Mouse (Mus musculus): ENCODE measurements at regions not wholly inside any gene's neighbourhood (a gene's known extent, or its start where the extent isn't known, plus 50 kb on each side); places are given as distances from the start of the nearest gene placed in this dataset.

DNA sequence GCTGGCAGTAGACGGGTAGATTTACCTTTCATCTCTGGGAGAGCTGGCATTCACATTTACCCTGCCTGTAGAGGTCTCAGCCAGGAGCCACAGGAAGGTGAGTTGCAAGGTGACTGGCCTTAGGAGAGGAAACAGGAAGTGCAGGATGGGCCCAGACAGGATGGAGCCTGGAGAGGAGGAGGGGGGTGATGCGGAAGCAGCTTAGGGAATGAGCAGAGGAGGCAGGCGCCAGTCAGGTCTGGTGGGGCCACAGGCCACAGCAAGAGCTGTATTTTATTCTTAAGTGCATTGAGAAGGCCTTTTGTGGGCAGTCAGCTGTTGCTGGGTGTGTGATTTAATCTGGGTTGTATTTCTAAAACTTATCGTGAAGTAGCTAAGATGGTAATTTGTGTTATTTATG lies 108.2 kb upstream of the Nxpe4 start:
- H3K4me1 ChIP-seq (ENCODE audit: control insufficient read depth in 1 of 2, insufficient read depth in 2 of 2, low read length in 2 of 2) = no peaks in the 10 kb centered on the region
- H3K27ac ChIP-seq (ENCODE audit: control insufficient read depth, low read depth, low read length) = no peak overlapping the region
- no peaks in the 10 kb centered on the region for H3K79me2 ChIP-seq (ENCODE audit: control insufficient read depth, insufficient read depth, low read length, poor library complexity)
- TF ChIP-seq CHD2 (IDR thresholded peaks at IDR 0.05; ENCODE audit: low read length) (no peak), MYB (IDR thresholded peaks at IDR 0.05; ENCODE audit: low read depth, low read length) (no peak), MAFK (IDR thresholded peaks at IDR 0.05; ENCODE audit: borderline replicate concordance, low read depth, low read length) (no peak), CTCF (IDR thresholded peaks at IDR 0.05 in 2 of 3, conservative IDR thresholded peaks at IDR 0.05 in 1 of 3; ENCODE audit: control insufficient read depth in 1 of 3, insufficient read depth in 1 of 3, low read depth in 2 of 3, low read length in 3 of 3, poor library complexity in 1 of 3, severe bottlenecking in 1 of 3) (no peak), RCOR1 (IDR thresholded peaks at IDR 0.05; ENCODE audit: low read depth, low read length) (no peak), ZMIZ1 (IDR thresholded peaks at IDR 0.05; ENCODE audit: low read depth, low read length) (no peak), GABPA (IDR thresholded peaks at IDR 0.05; ENCODE audit: low read depth, low read length) (no peak), KAT2A (conservative IDR thresholded peaks at IDR 0.05; ENCODE audit: low read depth, low read length) (no peak), E2F4 (IDR thresholded peaks at IDR 0.05; ENCODE audit: borderline replicate concordance, low read depth, low read length) (no peak), ZC3H11A (IDR thresholded peaks at IDR 0.05; ENCODE audit: low read depth, low read length) (no peak), TAL1 (IDR thresholded peaks at IDR 0.05; ENCODE audit: low read length) (no peak), HCFC1 (IDR thresholded peaks at IDR 0.05; ENCODE audit: low read depth, low read length) (no peak)
- no peak for DNase-seq (ENCODE audit: low read depth, low spot score)
- no peaks in the 10 kb centered on the region for H3K27me3 ChIP-seq (ENCODE audit: control insufficient read depth in 1 of 2, insufficient read depth in 2 of 2, low read length in 2 of 2)
- no peak overlapping the region for H3K4me3 ChIP-seq (ENCODE audit: control insufficient read depth in 1 of 2, insufficient read depth in 1 of 2, low read depth in 2 of 2, low read length in 2 of 2)
- no peak overlapping the region for H3K9ac ChIP-seq (ENCODE audit: control insufficient read depth, low read depth, low read length, poor library complexity, severe bottlenecking)
- H3K9me3 ChIP-seq (replicated peaks; ENCODE audit: insufficient read depth, low read length) = no peaks in the 10 kb centered on the region
- no peaks in the 10 kb centered on the region for H3K36me3 ChIP-seq (ENCODE audit: control insufficient read depth in 1 of 2, insufficient read depth in 2 of 2, low read length in 2 of 2)

DNA sequence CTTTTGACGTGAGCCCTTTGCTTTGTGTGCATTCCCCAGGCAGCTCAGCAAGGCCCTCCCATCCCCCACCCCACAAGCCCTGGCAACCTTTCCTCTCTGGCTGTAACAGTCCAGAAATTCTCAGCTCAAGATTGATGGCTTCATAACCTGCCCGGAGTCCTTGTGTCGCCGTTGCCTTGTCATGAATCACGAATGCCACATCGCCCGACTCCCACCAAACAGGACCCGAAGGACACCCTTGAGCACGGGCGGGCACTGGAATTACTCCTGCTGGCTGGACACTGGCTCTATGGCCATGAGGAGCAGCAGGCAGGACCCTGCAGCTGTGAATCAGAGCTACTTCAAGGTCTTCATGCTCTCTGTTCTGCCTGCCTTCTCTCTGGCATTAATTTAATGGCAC lies 106.6 kb upstream of the Nxpe4 start:
- TF ChIP-seq CHD2 (IDR thresholded peaks at IDR 0.05; ENCODE audit: low read length) (no peak), ETS1 (IDR thresholded peaks at IDR 0.05; ENCODE audit: low read depth, low read length) (no peak), NELFE (IDR thresholded peaks at IDR 0.05; ENCODE audit: low read depth, low read length) (no peak), SIN3A (IDR thresholded peaks at IDR 0.05; ENCODE audit: low read length) (no peak)
- Histone ChIP-seq H3K36me3 (ENCODE audit: control insufficient read depth in 1 of 2, insufficient read depth in 2 of 2, low read length in 2 of 2) (no peaks in the 10 kb centered on the region), H3K27me3 (ENCODE audit: control insufficient read depth in 1 of 2, insufficient read depth in 2 of 2, low read length in 2 of 2) (no peaks in the 10 kb centered on the region), H3K4me1 (ENCODE audit: control insufficient read depth in 1 of 2, insufficient read depth in 2 of 2, low read length in 2 of 2) (no peaks in the 10 kb centered on the region), H3K79me2 (ENCODE audit: control insufficient read depth, insufficient read depth, low read length, poor library complexity) (no peaks in the 10 kb centered on the region), H3K27ac (ENCODE audit: control insufficient read depth, low read depth, low read length) (no peak overlapping the region), H3K9ac (ENCODE audit: control insufficient read depth, low read depth, low read length, poor library complexity, severe bottlenecking) (no peak overlapping the region), H3K9me3 (replicated peaks; ENCODE audit: insufficient read depth, low read length) (no peaks in the 10 kb centered on the region), H3K4me3 (ENCODE audit: control insufficient read depth in 1 of 2, insufficient read depth in 1 of 2, low read depth in 2 of 2, low read length in 2 of 2) (no peak overlapping the region)
- no peak for DNase-seq (ENCODE audit: low read depth, low spot score)

DNA sequence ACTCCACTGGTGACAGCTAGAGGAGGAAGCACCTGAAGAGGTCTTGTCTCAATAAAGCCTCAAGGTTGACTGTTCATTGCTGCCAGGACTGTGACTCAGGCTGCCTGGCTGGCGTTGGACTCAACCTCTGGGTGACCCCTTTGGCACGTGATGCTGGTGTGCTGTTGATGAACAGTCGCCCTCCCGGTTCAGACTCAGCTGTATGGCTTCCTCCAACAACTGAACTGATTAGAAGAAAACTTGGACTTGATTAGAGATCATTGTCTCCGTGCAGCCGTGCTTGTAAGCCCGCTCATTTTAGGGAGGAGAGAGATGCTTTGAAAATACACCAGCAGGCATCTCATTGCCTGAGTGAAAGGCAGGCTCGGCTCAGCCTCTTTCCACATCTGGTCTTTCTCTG lies 103.2 kb upstream of the Nxpe4 start:
- Histone ChIP-seq H3K36me3 (ENCODE audit: control insufficient read depth in 1 of 2, insufficient read depth in 2 of 2, low read length in 2 of 2) (no peaks in the 10 kb centered on the region), H3K9me3 (replicated peaks; ENCODE audit: insufficient read depth, low read length) (no peaks in the 10 kb centered on the region), H3K79me2 (ENCODE audit: control insufficient read depth, insufficient read depth, low read length, poor library complexity) (no peaks in the 10 kb centered on the region), H3K4me1 (ENCODE audit: control insufficient read depth in 1 of 2, insufficient read depth in 2 of 2, low read length in 2 of 2) (no peaks in the 10 kb centered on the region), H3K4me3 (ENCODE audit: control insufficient read depth in 1 of 2, insufficient read depth in 1 of 2, low read depth in 2 of 2, low read length in 2 of 2) (no peak overlapping the region), H3K27ac (ENCODE audit: control insufficient read depth, low read depth, low read length) (no peak overlapping the region), H3K9ac (ENCODE audit: control insufficient read depth, low read depth, low read length, poor library complexity, severe bottlenecking) (no peak overlapping the region), H3K27me3 (ENCODE audit: control insufficient read depth in 1 of 2, insufficient read depth in 2 of 2, low read length in 2 of 2) (no peaks in the 10 kb centered on the region)
- TF ChIP-seq CHD1 (IDR thresholded peaks at IDR 0.05; ENCODE audit: low read depth, low read length) = no peak
- TF ChIP-seq MEF2A (IDR thresholded peaks at IDR 0.05; ENCODE audit: extremely low read depth, insufficient replicate concordance, low read depth, low read length, poor library complexity, severe bottlenecking) = no peak
- DNase-seq (ENCODE audit: low read depth, low spot score) = no peak
